Mouse (Mus musculus): Measurements from ENCODE around the gene Ifnl2.

DNA sequence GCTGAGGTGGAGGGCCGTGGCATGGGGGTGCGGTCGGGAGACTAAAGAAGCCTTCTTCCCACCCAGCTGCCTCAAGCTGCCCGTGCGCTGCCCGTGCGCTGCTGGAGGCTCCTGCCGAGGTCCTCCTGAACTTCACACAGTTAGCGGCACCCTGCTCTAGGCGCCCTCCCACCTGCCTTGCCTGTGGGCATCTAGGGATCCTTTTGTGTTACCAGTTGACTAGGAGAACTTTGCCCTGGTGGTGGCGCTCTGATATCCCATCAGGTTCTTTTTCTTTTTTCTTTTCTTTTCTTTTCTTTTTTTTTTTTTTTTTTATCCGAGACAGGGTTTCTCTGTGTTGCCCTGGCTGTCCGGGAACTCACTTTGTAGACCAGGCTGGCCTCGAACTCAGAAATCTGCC lies 19.4 kb downstream of the Ifnl2 start:
- no peak for TF ChIP-seq POLR2A (IDR thresholded peaks at IDR 0.05; ENCODE audit: insufficient read depth, low read length)
- TF ChIP-seq CTCF (IDR thresholded peaks at IDR 0.05; ENCODE audit: low read depth, low read length): no peak
